ENCODE assay signal across 29 mouse cellular contexts in genomic region chr10:41243930-41244329, GRCm38 (mm10). TPM values are rescaled to one million over a fixed set of nuclear protein-coding genes. Genes with fewer than 3 reads are reported as not detected.
DNase-seq lines count a peak whose midpoint lies in the region; ATAC-seq and TF ChIP-seq lines count a peak whose summit lies in the region.
"Had no signal": no experiment of that assay in that cellular context is flagged by ENCODE, and none has a peak within 500 bp of the region (broad histone marks: within the 10 kb centered on the region; RNA-seq: fewer than 3 reads in every experiment).

No protein-coding gene starts in this region.

- peak; percentile 18 to 46 for DNase-seq in adrenal gland, adult (ENCODE audit: inconsistent age in 2 of 2, low spot score in 1 of 2)
- DNase-seq in adrenal gland, postnatal 4 days (ENCODE audit: low spot score in 2 of 2) = no peak
- peak in 1 of 2 experiments; percentile 26 for DNase-seq in layer of hippocampus, adult 2 months (ENCODE audit: low spot score in 2 of 2)
- DNase-seq in layer of hippocampus, adult 9-10 months (ENCODE audit: low spot score) = no peak
- DNase-seq in liver, postnatal 0 days = no peak
- DNase-seq in brain, adult 2 months (ENCODE audit: low read depth, low spot score) = peak; percentile 40
- no peak for DNase-seq in retina, embryonic 14.5 days (ENCODE audit: low spot score)
- DNase-seq: adrenal gland, postnatal 14 days; cerebellum, adult 18-20 months; cerebellum, adult 9-10 months; cerebellum, postnatal 14 days; gastrocnemius, postnatal 10 days; gastrocnemius, postnatal 36 days; heart, adult 2 months had no signal

- H3K4me3 ChIP-seq in layer of hippocampus, adult 2 months = no peak overlapping the region
- no peak overlapping the region for H3K4me3 ChIP-seq in liver, postnatal 0 days (ENCODE audit: low read depth, low read length)
- H3K4me3 ChIP-seq in liver, embryonic 12.5 days = no peak overlapping the region
- H3K4me3 ChIP-seq: forebrain, embryonic 10.5 days; forebrain, embryonic 13.5 days; heart, adult 2 months; heart, embryonic 10.5 days; heart, embryonic 13.5 days; hindbrain, embryonic 12.5 days; hindbrain, embryonic 15.5 days had no signal

- H3K27me3 ChIP-seq in liver, postnatal 0 days (ENCODE audit: insufficient read depth, low read length) = no peaks in the 10 kb centered on the region
- no peaks in the 10 kb centered on the region for H3K27me3 ChIP-seq in liver, embryonic 12.5 days (replicated peaks)
- H3K27me3 ChIP-seq: CH12.LX; forebrain, embryonic 13.5 days; heart, embryonic 13.5 days; hindbrain, embryonic 12.5 days; hindbrain, embryonic 15.5 days had no signal

- no peak for TF ChIP-seq EP300 in liver, postnatal 0 days (IDR thresholded peaks at IDR 0.05; ENCODE audit: low read depth)

- H3K9me3 ChIP-seq in liver, postnatal 0 days (ENCODE audit: low read length) = no peaks in the 10 kb centered on the region
- H3K9me3 ChIP-seq in liver, embryonic 12.5 days (replicated peaks) = no peaks in the 10 kb centered on the region
- H3K9me3 ChIP-seq: forebrain, embryonic 10.5 days; forebrain, embryonic 13.5 days; G1E; heart, embryonic 10.5 days; heart, embryonic 13.5 days; hindbrain, embryonic 12.5 days; hindbrain, embryonic 15.5 days had no signal

- WGBS in liver, postnatal 0 days (ENCODE audit: insufficient replicate concordance) = 93% methylated on average over 6 of the region's 6 CpGs
- 87% methylated on average over 6 of the region's 6 CpGs for WGBS in liver, embryonic 12.5 days (ENCODE audit: insufficient replicate concordance)

- no peak overlapping the region for H3K4me2 ChIP-seq in liver, postnatal 0 days (ENCODE audit: low read depth, low read length)
- H3K4me2 ChIP-seq in liver, embryonic 12.5 days = no peak overlapping the region
- H3K4me2 ChIP-seq: forebrain, embryonic 13.5 days; heart, embryonic 13.5 days; hindbrain, embryonic 12.5 days; hindbrain, embryonic 15.5 days had no signal

- H3K36me3 ChIP-seq in liver, postnatal 0 days (replicated peaks; ENCODE audit: insufficient read depth, low read length) = peaks cover 1% of the 10 kb centered on the region
- peaks cover 13% of the 10 kb centered on the region; the same call in 1 of the 2 replicates for H3K36me3 ChIP-seq in liver, embryonic 12.5 days
- H3K36me3 ChIP-seq: forebrain, embryonic 10.5 days; hindbrain, embryonic 15.5 days had no signal

- 0 out of 2 replicates have a peak overlapping the region, but pooled peaks have one; percentile 7 for H3K27ac ChIP-seq in layer of hippocampus, adult 2 months
- 0 out of 2 replicates have a peak overlapping the region, but pooled peaks have one; percentile 6 for H3K27ac ChIP-seq in liver, postnatal 0 days (ENCODE audit: low read depth)
- H3K27ac ChIP-seq in liver, embryonic 12.5 days = no peak overlapping the region
- H3K27ac ChIP-seq: forebrain, embryonic 10.5 days; forebrain, embryonic 13.5 days; heart, adult 2 months; heart, embryonic 10.5 days; heart, embryonic 13.5 days; hindbrain, embryonic 12.5 days; hindbrain, embryonic 15.5 days had no signal

- ATAC-seq in liver, postnatal 0 days = no peak
- ATAC-seq in liver, embryonic 12.5 days = no peak
- ATAC-seq: forebrain, embryonic 13.5 days; forebrain, embryonic 16.5 days had no signal

- no peak overlapping the region for H3K9ac ChIP-seq in liver, postnatal 0 days (replicated peaks)
- H3K9ac ChIP-seq in liver, embryonic 12.5 days = no peak overlapping the region
- H3K9ac ChIP-seq: forebrain, embryonic 13.5 days; heart, embryonic 13.5 days; hindbrain, embryonic 12.5 days; hindbrain, embryonic 15.5 days had no signal

- H3K4me1 ChIP-seq in liver, postnatal 0 days (ENCODE audit: insufficient read depth) = peaks cover 16% of the 10 kb centered on the region
- H3K4me1 ChIP-seq in liver, embryonic 12.5 days = peaks cover 50% of the 10 kb centered on the region
- H3K4me1 ChIP-seq: forebrain, embryonic 10.5 days; forebrain, embryonic 13.5 days; hindbrain, embryonic 15.5 days had no signal

- no peak for TF ChIP-seq CTCF in layer of hippocampus, adult 2 months (conservative IDR thresholded peaks at IDR 0.05)
- no peak for TF ChIP-seq CTCF in liver, postnatal 0 days (IDR thresholded peaks at IDR 0.05; ENCODE audit: low read depth)

RNA-seq across cellular contexts. Expression of gene Fig4, which starts 59.1 kb away (rescaled TPM):
- 10 to 100 TPM; 18.0 to 19.5 TPM for total RNA-seq in adrenal gland, postnatal 4 days (2021)
- total RNA-seq in layer of hippocampus, adult 2 months (2021) = 10 to 100 TPM; 34.5 to 35.9 TPM
- polyA plus RNA-seq in liver, postnatal 0 days (2015; fragmentation: Nextera tagmentation; extraction: Ambion mirVana) = 5.8 and 6.0 TPM in 2 replicates
- polyA plus RNA-seq in liver, embryonic 12.5 days (2016; fragmentation: Nextera tagmentation; extraction: Ambion mirVana) = 12.9 and 13.2 TPM in 2 replicates

RNA-seq across cellular contexts. Expression of gene Ak9, which starts 59.9 kb away (rescaled TPM):
- total RNA-seq in adrenal gland, postnatal 4 days (2021) = under 1 TPM; 0.06 to 0.08 TPM
- under 1 TPM; 0.12 to 0.20 TPM for total RNA-seq in layer of hippocampus, adult 2 months (2021)
- not detected in 2 replicates for polyA plus RNA-seq in liver, postnatal 0 days (2015; fragmentation: Nextera tagmentation; extraction: Ambion mirVana)
- not detected in 2 replicates for polyA plus RNA-seq in liver, embryonic 12.5 days (2016; fragmentation: Nextera tagmentation; extraction: Ambion mirVana)
- total RNA-seq: G1E; gastrocnemius, adult 18-20 months; gastrocnemius, postnatal 10 days; gastrocnemius, postnatal 36 days; granulocyte monocyte progenitor cell, adult 5-6 weeks; heart, adult 2 months; heart, postnatal 25 days; hematopoietic stem cell, adult 5-6 weeks had no signal
- polyA plus RNA-seq: embryonic facial prominence, embryonic 11.5 days; G1E had no signal

Comparison
In these comparisons a context has a peak if more than half of its experiments do, and no peak if none do; other contexts are left out.
1. DNase-seq: peak in adrenal gland, adult (2 of 2) and brain, adult 2 months (single experiment); none in adrenal gland, postnatal 4 days (0 of 2), layer of hippocampus, adult 9-10 months (single experiment), liver, postnatal 0 days (single experiment) and retina, embryonic 14.5 days (single experiment).